25 mouse cellular contexts compared by ENCODE assay signal in genomic region chr16:73957675-73958523, GRCm38 (mm10).
DNase-seq lines count a peak whose midpoint lies in the region; ATAC-seq and TF ChIP-seq lines count a peak whose summit lies in the region.
"Had no signal": no experiment of that assay in that cellular context is flagged by ENCODE, and none has a peak within 500 bp of the region (broad histone marks: within the 10 kb centered on the region; RNA-seq: fewer than 3 reads in every experiment).

No protein-coding gene starts in this region.

- no peak for DNase-seq in kidney, postnatal 14 days
- DNase-seq in kidney, postnatal 0 days (ENCODE audit: low spot score): peak; percentile 38
- no peak for DNase-seq in kidney, adult 2 months
- DNase-seq in right cerebral cortex, postnatal 10 days (ENCODE audit: low spot score in 2 of 2): no peak
- DNase-seq: adrenal gland, postnatal 10 days; adrenal gland, postnatal 36 days; cerebellum, adult 18-20 months; cerebellum, adult 9-10 months; cerebellum, postnatal 14 days; gastrocnemius, postnatal 10 days; gastrocnemius, postnatal 36 days; heart, adult 11 months had no signal

- no peaks in the 10 kb centered on the region for H3K36me3 ChIP-seq in kidney, embryonic 14.5 days (ENCODE audit: control insufficient read depth, insufficient read depth, low read length)
- H3K36me3 ChIP-seq in kidney, postnatal 0 days (ENCODE audit: insufficient read depth, low read length): no peaks in the 10 kb centered on the region
- no peaks in the 10 kb centered on the region for H3K36me3 ChIP-seq in kidney, adult 2 months (ENCODE audit: control insufficient read depth, insufficient read depth, low read length)
- H3K36me3 ChIP-seq in forebrain, embryonic 12.5 days (replicated peaks): no peaks in the 10 kb centered on the region
- H3K36me3 ChIP-seq: embryonic facial prominence, embryonic 12.5 days; forebrain, embryonic 15.5 days; G1E; hindbrain, embryonic 12.5 days; hindbrain, embryonic 15.5 days had no signal

- no peak for TF ChIP-seq POLR2A in kidney, adult 2 months (IDR thresholded peaks at IDR 0.05; ENCODE audit: low read depth, low read length)

- no peaks in the 10 kb centered on the region for H3K9me3 ChIP-seq in kidney, embryonic 14.5 days (ENCODE audit: control insufficient read depth, low read length)
- no peaks in the 10 kb centered on the region for H3K9me3 ChIP-seq in kidney, postnatal 0 days (replicated peaks; ENCODE audit: low read length)
- H3K9me3 ChIP-seq in forebrain, embryonic 12.5 days: no peaks in the 10 kb centered on the region
- H3K9me3 ChIP-seq: embryonic facial prominence, embryonic 12.5 days; embryonic facial prominence, embryonic 15.5 days; forebrain, embryonic 15.5 days; G1E; hindbrain, embryonic 12.5 days; hindbrain, embryonic 15.5 days had no signal

- 0 out of 2 replicates have a peak, but pooled peaks cover 5% of the 10 kb centered on the region for H3K4me1 ChIP-seq in kidney, embryonic 14.5 days (ENCODE audit: control insufficient read depth, insufficient read depth, low read length)
- H3K4me1 ChIP-seq in kidney, postnatal 0 days (replicated peaks; ENCODE audit: insufficient read depth, low read length): no peaks in the 10 kb centered on the region
- H3K4me1 ChIP-seq in kidney, adult 2 months (ENCODE audit: control insufficient read depth, insufficient read depth, low read length): no peaks in the 10 kb centered on the region
- H3K4me1 ChIP-seq in forebrain, embryonic 12.5 days: no peaks in the 10 kb centered on the region
- H3K4me1 ChIP-seq: embryonic facial prominence, embryonic 12.5 days; embryonic facial prominence, embryonic 15.5 days; forebrain, embryonic 15.5 days; hindbrain, embryonic 12.5 days; hindbrain, embryonic 15.5 days had no signal

- TF ChIP-seq CTCF in kidney, postnatal 0 days (IDR thresholded peaks at IDR 0.05; ENCODE audit: low read depth): no peak
- TF ChIP-seq CTCF in kidney, adult 2 months (conservative IDR thresholded peaks at IDR 0.05; ENCODE audit: insufficient read depth, insufficient read length, low read depth, low read length): no peak

- H3K27ac ChIP-seq in kidney, embryonic 14.5 days (ENCODE audit: low read depth, low read length): peak overlapping the region; percentile 47; the same call in 1 of the 2 replicates
- no peak overlapping the region for H3K27ac ChIP-seq in kidney, postnatal 0 days
- H3K27ac ChIP-seq in kidney, adult 2 months (ENCODE audit: insufficient read depth, low read depth, low read length): no peak overlapping the region
- H3K27ac ChIP-seq in forebrain, embryonic 12.5 days: no peak overlapping the region
- H3K27ac ChIP-seq: embryonic facial prominence, embryonic 12.5 days; embryonic facial prominence, embryonic 15.5 days; forebrain, embryonic 15.5 days; hindbrain, embryonic 12.5 days; hindbrain, embryonic 15.5 days had no signal

- 29% methylated on average over 3 of the region's 3 CpGs for WGBS in kidney, embryonic 14.5 days
- WGBS in kidney, postnatal 0 days: 31% methylated on average over 3 of the region's 3 CpGs
- 36% methylated on average over 3 of the region's 3 CpGs for WGBS in kidney, adult 2 months
- 40% methylated on average over 3 of the region's 3 CpGs for WGBS in forebrain, embryonic 12.5 days

- H3K4me2 ChIP-seq in kidney, embryonic 14.5 days (replicated peaks; ENCODE audit: low read depth, low read length): no peak overlapping the region
- H3K4me2 ChIP-seq in kidney, postnatal 0 days (ENCODE audit: low read length): no peak overlapping the region
- H3K4me2 ChIP-seq in forebrain, embryonic 12.5 days: no peak overlapping the region
- H3K4me2 ChIP-seq: embryonic facial prominence, embryonic 12.5 days; embryonic facial prominence, embryonic 15.5 days; forebrain, embryonic 15.5 days; heart, embryonic 11.5 days; hindbrain, embryonic 12.5 days; hindbrain, embryonic 15.5 days had no signal

- no peaks in the 10 kb centered on the region for H3K27me3 ChIP-seq in kidney, embryonic 14.5 days (ENCODE audit: control insufficient read depth, insufficient read depth, low read length)
- H3K27me3 ChIP-seq in kidney, postnatal 0 days (ENCODE audit: insufficient read depth, low read length): no peaks in the 10 kb centered on the region
- H3K27me3 ChIP-seq in kidney, adult 2 months (replicated peaks; ENCODE audit: control insufficient read depth, insufficient read depth, low read length): no peaks in the 10 kb centered on the region
- no peaks in the 10 kb centered on the region for H3K27me3 ChIP-seq in forebrain, embryonic 12.5 days
- H3K27me3 ChIP-seq: CH12.LX; embryonic facial prominence, embryonic 12.5 days; embryonic facial prominence, embryonic 15.5 days; forebrain, embryonic 15.5 days; hindbrain, embryonic 12.5 days; hindbrain, embryonic 15.5 days; Patski had no signal

- peak; percentile 91 for ATAC-seq in kidney, embryonic 14.5 days (ENCODE audit: low FRiP score, low TSS enrichment)
- no peak; the same call in 1 of the 2 replicates for ATAC-seq in kidney, postnatal 0 days (replicated peaks; ENCODE audit: low FRiP score, low read depth)
- ATAC-seq in common myeloid progenitor, adult 5-6 weeks (replicated peaks; ENCODE audit: low read depth, poor library complexity, severe bottlenecking): peak; percentile 68
- ATAC-seq in megakaryocyte, adult 5-6 weeks (ENCODE audit: poor library complexity, severe bottlenecking): peak; percentile 65
- no peak for ATAC-seq in forebrain, embryonic 12.5 days (ENCODE audit: low FRiP score)
- ATAC-seq: forebrain, embryonic 15.5 days; Patski had no signal

- no peak overlapping the region for H3K4me3 ChIP-seq in kidney, embryonic 14.5 days (ENCODE audit: low read length)
- no peak overlapping the region for H3K4me3 ChIP-seq in kidney, postnatal 0 days (replicated peaks; ENCODE audit: low read depth, low read length)
- H3K4me3 ChIP-seq in kidney, adult 2 months (ENCODE audit: insufficient read depth, low read depth, low read length): no peak overlapping the region
- H3K4me3 ChIP-seq in forebrain, embryonic 12.5 days (replicated peaks): no peak overlapping the region
- H3K4me3 ChIP-seq: embryonic facial prominence, embryonic 12.5 days; embryonic facial prominence, embryonic 15.5 days; forebrain, embryonic 15.5 days; hindbrain, embryonic 12.5 days; hindbrain, embryonic 15.5 days had no signal

- no peak overlapping the region for H3K9ac ChIP-seq in kidney, embryonic 14.5 days (ENCODE audit: low read depth, low read length)
- no peak overlapping the region for H3K9ac ChIP-seq in kidney, postnatal 0 days (ENCODE audit: low read depth, low read length)
- no peak overlapping the region for H3K9ac ChIP-seq in forebrain, embryonic 12.5 days
- H3K9ac ChIP-seq: embryonic facial prominence, embryonic 12.5 days; embryonic facial prominence, embryonic 15.5 days; forebrain, embryonic 15.5 days; hindbrain, embryonic 12.5 days; hindbrain, embryonic 15.5 days had no signal

Comparison
In these comparisons a context has a peak if more than half of its experiments do, and no peak if none do; other contexts are left out.
1. ATAC-seq: peak in kidney, embryonic 14.5 days (single experiment), common myeloid progenitor, adult 5-6 weeks (single experiment) and megakaryocyte, adult 5-6 weeks (single experiment); none in kidney, postnatal 0 days (single experiment) and forebrain, embryonic 12.5 days (single experiment).